Mouse (Mus musculus): ENCODE measurements around the gene Olfr1097. TPM values are rescaled to one million over a fixed set of nuclear protein-coding genes. Genes with fewer than 3 reads are reported as not detected.

The Olfr1097 gene
- total and polyA plus RNA-seq, 3 experiments, result not detected

DNA sequence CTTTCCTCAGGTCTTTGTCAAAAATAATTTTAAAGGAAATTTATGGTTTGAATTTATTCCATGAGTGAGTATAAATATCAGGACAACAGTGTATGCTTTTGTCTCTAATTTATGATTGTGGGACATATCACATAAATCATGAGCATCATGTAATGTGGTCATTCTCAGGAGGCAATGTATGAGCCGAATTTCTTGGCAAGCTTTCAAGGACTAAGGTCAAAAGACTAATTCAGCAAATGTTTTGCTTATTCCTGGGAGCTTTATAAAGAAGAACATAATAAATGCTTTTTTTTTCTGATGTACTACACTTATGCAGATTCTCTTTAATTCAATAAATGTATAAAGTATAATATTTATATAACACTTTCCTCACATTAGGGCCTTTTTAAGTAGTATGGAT is 17.3 kb downstream of the Olfr1097 start, which contains the start of gene Gm13723:
TSS of gene Gm13723 (minus strand) at position 101 of the 400 bp plus-strand sequence.
- no peaks in the 10 kb centered on the region for H3K9me3 ChIP-seq (replicated peaks; ENCODE audit: insufficient read depth, low read length)
- no peak within 1 kb of the TSS for H3K4me3 ChIP-seq (ENCODE audit: control insufficient read depth in 1 of 2, insufficient read depth in 1 of 2, low read depth in 2 of 2, low read length in 2 of 2)
- no peak within 1 kb of the TSS for H3K27ac ChIP-seq (ENCODE audit: control insufficient read depth, low read depth, low read length)
- no peak for DNase-seq (ENCODE audit: low read depth, low spot score)
- TF ChIP-seq HCFC1 (IDR thresholded peaks at IDR 0.05; ENCODE audit: low read depth, low read length), result no peak
- no peak for TF ChIP-seq UBTF (IDR thresholded peaks at IDR 0.05; ENCODE audit: borderline replicate concordance, insufficient read depth, low read depth, low read length)
- no peak for TF ChIP-seq POLR2AphosphoS2 (IDR thresholded peaks at IDR 0.05; ENCODE audit: low read length)
- no peak for TF ChIP-seq USF1 (IDR thresholded peaks at IDR 0.05; ENCODE audit: low read depth, low read length)
- no peak for TF ChIP-seq CHD1 (IDR thresholded peaks at IDR 0.05; ENCODE audit: low read depth, low read length)
- no peak for TF ChIP-seq ZNF384 (IDR thresholded peaks at IDR 0.05; ENCODE audit: low read depth, low read length)
- H3K36me3 ChIP-seq (ENCODE audit: control insufficient read depth in 1 of 2, insufficient read depth in 2 of 2, low read length in 2 of 2), result no peaks in the 10 kb centered on the region
- no peaks in the 10 kb centered on the region for H3K79me2 ChIP-seq (ENCODE audit: control insufficient read depth, insufficient read depth, low read length, poor library complexity)
- H3K9ac ChIP-seq (ENCODE audit: control insufficient read depth, low read depth, low read length, poor library complexity, severe bottlenecking), result no peak within 1 kb of the TSS
- H3K4me1 ChIP-seq (ENCODE audit: control insufficient read depth in 1 of 2, insufficient read depth in 2 of 2, low read length in 2 of 2), result no peaks in the 10 kb centered on the region
- no peaks in the 10 kb centered on the region for H3K27me3 ChIP-seq (ENCODE audit: control insufficient read depth in 1 of 2, insufficient read depth in 2 of 2, low read length in 2 of 2)

DNA sequence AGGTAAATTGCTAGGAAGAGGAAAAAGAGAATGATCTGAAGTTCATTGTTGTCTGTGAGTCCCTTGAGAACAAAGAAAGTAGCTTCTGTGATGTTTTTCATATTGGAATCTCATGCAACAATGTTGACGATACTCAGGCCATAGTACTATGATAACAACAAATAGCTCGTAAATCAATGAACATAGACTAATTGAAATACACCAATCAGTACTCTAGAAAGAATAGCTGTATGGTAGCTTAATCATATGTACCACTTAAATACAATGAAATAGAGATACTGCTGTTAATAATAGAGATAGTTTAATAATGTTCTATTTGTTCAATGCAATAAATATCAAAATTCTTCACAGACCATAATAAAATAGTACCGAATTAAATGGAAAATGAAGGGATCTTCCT is 40.4 kb downstream of the Olfr1097 start, which contains the start of gene Olfr1095:
TSS of gene Olfr1095 (minus strand) at position 101 of the 400 bp plus-strand sequence.
- Histone ChIP-seq H3K9ac (ENCODE audit: control insufficient read depth, low read depth, low read length, poor library complexity, severe bottlenecking) (no peak within 1 kb of the TSS), H3K4me3 (ENCODE audit: control insufficient read depth in 1 of 2, insufficient read depth in 1 of 2, low read depth in 2 of 2, low read length in 2 of 2) (no peak within 1 kb of the TSS), H3K27ac (ENCODE audit: control insufficient read depth, low read depth, low read length) (no peak within 1 kb of the TSS), H3K4me1 (ENCODE audit: control insufficient read depth in 1 of 2, insufficient read depth in 2 of 2, low read length in 2 of 2) (no peaks in the 10 kb centered on the region), H3K79me2 (ENCODE audit: control insufficient read depth, insufficient read depth, low read length, poor library complexity) (no peaks in the 10 kb centered on the region), H3K9me3 (replicated peaks; ENCODE audit: insufficient read depth, low read length) (no peaks in the 10 kb centered on the region), H3K27me3 (ENCODE audit: control insufficient read depth in 1 of 2, insufficient read depth in 2 of 2, low read length in 2 of 2) (no peaks in the 10 kb centered on the region), H3K36me3 (ENCODE audit: control insufficient read depth in 1 of 2, insufficient read depth in 2 of 2, low read length in 2 of 2) (no peaks in the 10 kb centered on the region)
- TF ChIP-seq BHLHE40 (IDR thresholded peaks at IDR 0.05; ENCODE audit: borderline replicate concordance, low read depth, low read length), result no peak
- no peak for TF ChIP-seq MYC (IDR thresholded peaks at IDR 0.05; ENCODE audit: low read depth, low read length)
- no peak for TF ChIP-seq KAT2A (conservative IDR thresholded peaks at IDR 0.05; ENCODE audit: low read depth, low read length)
- TF ChIP-seq JUND (IDR thresholded peaks at IDR 0.05; ENCODE audit: low read depth, low read length), result no peak
- no peak for TF ChIP-seq NELFE (IDR thresholded peaks at IDR 0.05; ENCODE audit: low read depth, low read length)
- TF ChIP-seq CTCF (IDR thresholded peaks at IDR 0.05 in 2 of 3, conservative IDR thresholded peaks at IDR 0.05 in 1 of 3; ENCODE audit: control insufficient read depth in 1 of 3, insufficient read depth in 1 of 3, low read depth in 2 of 3, low read length in 3 of 3, poor library complexity in 1 of 3, severe bottlenecking in 1 of 3), result no peak
- TF ChIP-seq POLR2AphosphoS2 (IDR thresholded peaks at IDR 0.05; ENCODE audit: low read length), result no peak
- no peak for TF ChIP-seq SMC3 (IDR thresholded peaks at IDR 0.05; ENCODE audit: low read depth, low read length)
- TF ChIP-seq MAX (IDR thresholded peaks at IDR 0.05; ENCODE audit: low read length), result no peak
- TF ChIP-seq TAL1 (IDR thresholded peaks at IDR 0.05; ENCODE audit: low read length), result no peak
- TF ChIP-seq USF2 (IDR thresholded peaks at IDR 0.05; ENCODE audit: borderline replicate concordance in 1 of 2, insufficient read depth in 1 of 2, low read depth in 1 of 2, low read length in 2 of 2), result no peak
- TF ChIP-seq RCOR1 (IDR thresholded peaks at IDR 0.05; ENCODE audit: low read depth, low read length), result no peak
- no peak for TF ChIP-seq TBP (IDR thresholded peaks at IDR 0.05; ENCODE audit: low read depth, low read length)
- TF ChIP-seq CHD2 (IDR thresholded peaks at IDR 0.05; ENCODE audit: low read length), result no peak
- DNase-seq (ENCODE audit: low read depth, low spot score), result no peak

Other genes with a start within 250 kb of the Olfr1097 start
- gene Olfr1085, start 230.2 kb downstream of the Olfr1097 start, total RNA-seq (2012; rRNA removed), result not detected in 2 replicates
- gene Olfr1085, start 230.2 kb downstream of the Olfr1097 start, polyA plus RNA-seq (2012; ENCODE audit: insufficient read depth in 1 of 2, insufficient read length in 2 of 2, low read depth in 1 of 2, low replicate concordance in 2 of 2, missing spikeins in 1 of 2), result not detected
- gene Olfr1086, start 212.1 kb downstream of the Olfr1097 start, total RNA-seq (2012; rRNA removed), result not detected in 2 replicates
- gene Olfr1086, start 212.1 kb downstream of the Olfr1097 start, polyA plus RNA-seq (2012; ENCODE audit: insufficient read depth in 1 of 2, insufficient read length in 2 of 2, low read depth in 1 of 2, low replicate concordance in 2 of 2, missing spikeins in 1 of 2), result not detected
- gene Olfr1087, start 193.8 kb downstream of the Olfr1097 start, total RNA-seq (2012; rRNA removed), result not detected in 2 replicates
- gene Olfr1087, start 193.8 kb downstream of the Olfr1097 start, polyA plus RNA-seq (2012; ENCODE audit: insufficient read depth in 1 of 2, insufficient read length in 2 of 2, low read depth in 1 of 2, low replicate concordance in 2 of 2, missing spikeins in 1 of 2), result not detected
- gene Olfr1089, start 158.5 kb downstream of the Olfr1097 start, total RNA-seq (2012; rRNA removed), result not detected in 2 replicates
- not detected for gene Olfr1089, start 158.5 kb downstream of the Olfr1097 start, polyA plus RNA-seq (2012; ENCODE audit: insufficient read depth in 1 of 2, insufficient read length in 2 of 2, low read depth in 1 of 2, low replicate concordance in 2 of 2, missing spikeins in 1 of 2)
- not detected in 2 replicates for gene Olfr1090, start 133.2 kb downstream of the Olfr1097 start, total RNA-seq (2012; rRNA removed)
- not detected for gene Olfr1090, start 133.2 kb downstream of the Olfr1097 start, polyA plus RNA-seq (2012; ENCODE audit: insufficient read depth in 1 of 2, insufficient read length in 2 of 2, low read depth in 1 of 2, low replicate concordance in 2 of 2, missing spikeins in 1 of 2)
- not detected in 2 replicates for gene Olfr1093, start 109.7 kb downstream of the Olfr1097 start, total RNA-seq (2012; rRNA removed)
- not detected for gene Olfr1093, start 109.7 kb downstream of the Olfr1097 start, polyA plus RNA-seq (2012; ENCODE audit: insufficient read depth in 1 of 2, insufficient read length in 2 of 2, low read depth in 1 of 2, low replicate concordance in 2 of 2, missing spikeins in 1 of 2)
- not detected in 2 replicates for gene Olfr141, start 82.2 kb downstream of the Olfr1097 start, total RNA-seq (2012; rRNA removed)
- gene Olfr141, start 82.2 kb downstream of the Olfr1097 start, polyA plus RNA-seq (2012; ENCODE audit: insufficient read depth in 1 of 2, insufficient read length in 2 of 2, low read depth in 1 of 2, low replicate concordance in 2 of 2, missing spikeins in 1 of 2), result not detected
- gene Olfr1094, start 67.6 kb downstream of the Olfr1097 start, total RNA-seq (2012; rRNA removed), result not detected in 2 replicates
- not detected for gene Olfr1094, start 67.6 kb downstream of the Olfr1097 start, polyA plus RNA-seq (2012; ENCODE audit: insufficient read depth in 1 of 2, insufficient read length in 2 of 2, low read depth in 1 of 2, low replicate concordance in 2 of 2, missing spikeins in 1 of 2)
- not detected in 2 replicates for gene Olfr1095, start 40.5 kb downstream of the Olfr1097 start, total RNA-seq (2012; rRNA removed)
- gene Olfr1095, start 40.5 kb downstream of the Olfr1097 start, polyA plus RNA-seq (2012; ENCODE audit: insufficient read depth in 1 of 2, insufficient read length in 2 of 2, low read depth in 1 of 2, low replicate concordance in 2 of 2, missing spikeins in 1 of 2), result not detected
- not detected in 2 replicates for gene Gm13723, start 17.4 kb downstream of the Olfr1097 start, total RNA-seq (2012; rRNA removed)
- not detected for gene Gm13723, start 17.4 kb downstream of the Olfr1097 start, polyA plus RNA-seq (2012; ENCODE audit: insufficient read depth in 1 of 2, insufficient read length in 2 of 2, low read depth in 1 of 2, low replicate concordance in 2 of 2, missing spikeins in 1 of 2)
- not detected in 2 replicates for gene Olfr1098, start 32.3 kb upstream of the Olfr1097 start, total RNA-seq (2012; rRNA removed)
- gene Olfr1098, start 32.3 kb upstream of the Olfr1097 start, polyA plus RNA-seq (2012; ENCODE audit: insufficient read depth in 1 of 2, insufficient read length in 2 of 2, low read depth in 1 of 2, low replicate concordance in 2 of 2, missing spikeins in 1 of 2), result not detected
- not detected in 2 replicates for gene Olfr1099, start 68.5 kb upstream of the Olfr1097 start, total RNA-seq (2012; rRNA removed)
- not detected for gene Olfr1099, start 68.5 kb upstream of the Olfr1097 start, polyA plus RNA-seq (2012; ENCODE audit: insufficient read depth in 1 of 2, insufficient read length in 2 of 2, low read depth in 1 of 2, low replicate concordance in 2 of 2, missing spikeins in 1 of 2)
- not detected in 2 replicates for gene Olfr1100, start 87.7 kb upstream of the Olfr1097 start, total RNA-seq (2012; rRNA removed)
- not detected for gene Olfr1100, start 87.7 kb upstream of the Olfr1097 start, polyA plus RNA-seq (2012; ENCODE audit: insufficient read depth in 1 of 2, insufficient read length in 2 of 2, low read depth in 1 of 2, low replicate concordance in 2 of 2, missing spikeins in 1 of 2)
- gene Olfr1101, start 99.0 kb upstream of the Olfr1097 start, total RNA-seq (2012; rRNA removed), result not detected in 2 replicates
- gene Olfr1101, start 99.0 kb upstream of the Olfr1097 start, polyA plus RNA-seq (2012; ENCODE audit: insufficient read depth in 1 of 2, insufficient read length in 2 of 2, low read depth in 1 of 2, low replicate concordance in 2 of 2, missing spikeins in 1 of 2), result not detected
- gene Olfr1102, start 106.2 kb upstream of the Olfr1097 start, total RNA-seq (2012; rRNA removed), result not detected in 2 replicates
- gene Olfr1102, start 106.2 kb upstream of the Olfr1097 start, polyA plus RNA-seq (2012; ENCODE audit: insufficient read depth in 1 of 2, insufficient read length in 2 of 2, low read depth in 1 of 2, low replicate concordance in 2 of 2, missing spikeins in 1 of 2), result not detected
- not detected in 2 replicates for gene Olfr1104, start 134.9 kb upstream of the Olfr1097 start, total RNA-seq (2012; rRNA removed)
- gene Olfr1104, start 134.9 kb upstream of the Olfr1097 start, polyA plus RNA-seq (2012; ENCODE audit: insufficient read depth in 1 of 2, insufficient read length in 2 of 2, low read depth in 1 of 2, low replicate concordance in 2 of 2, missing spikeins in 1 of 2), result not detected
- not detected in 2 replicates for gene Olfr1105, start 144.3 kb upstream of the Olfr1097 start, total RNA-seq (2012; rRNA removed)
- gene Olfr1105, start 144.3 kb upstream of the Olfr1097 start, polyA plus RNA-seq (2012; ENCODE audit: insufficient read depth in 1 of 2, insufficient read length in 2 of 2, low read depth in 1 of 2, low replicate concordance in 2 of 2, missing spikeins in 1 of 2), result not detected
- gene Olfr1106, start 160.1 kb upstream of the Olfr1097 start, total RNA-seq (2012; rRNA removed), result not detected in 2 replicates
- gene Olfr1106, start 160.1 kb upstream of the Olfr1097 start, polyA plus RNA-seq (2012; ENCODE audit: insufficient read depth in 1 of 2, insufficient read length in 2 of 2, low read depth in 1 of 2, low replicate concordance in 2 of 2, missing spikeins in 1 of 2), result not detected
- gene Olfr1107, start 183.6 kb upstream of the Olfr1097 start, total RNA-seq (2012; rRNA removed), result not detected in 2 replicates
- not detected for gene Olfr1107, start 183.6 kb upstream of the Olfr1097 start, polyA plus RNA-seq (2012; ENCODE audit: insufficient read depth in 1 of 2, insufficient read length in 2 of 2, low read depth in 1 of 2, low replicate concordance in 2 of 2, missing spikeins in 1 of 2)
- gene Olfr1109, start 203.8 kb upstream of the Olfr1097 start, total RNA-seq (2012; rRNA removed), result not detected in 2 replicates
- not detected for gene Olfr1109, start 203.8 kb upstream of the Olfr1097 start, polyA plus RNA-seq (2012; ENCODE audit: insufficient read depth in 1 of 2, insufficient read length in 2 of 2, low read depth in 1 of 2, low replicate concordance in 2 of 2, missing spikeins in 1 of 2)
- gene Olfr259, start 222.4 kb upstream of the Olfr1097 start, total RNA-seq (2012; rRNA removed), result not detected in 2 replicates
- not detected for gene Olfr259, start 222.4 kb upstream of the Olfr1097 start, polyA plus RNA-seq (2012; ENCODE audit: insufficient read depth in 1 of 2, insufficient read length in 2 of 2, low read depth in 1 of 2, low replicate concordance in 2 of 2, missing spikeins in 1 of 2)
- gene Olfr1110, start 248.1 kb upstream of the Olfr1097 start, total RNA-seq (2012; rRNA removed), result not detected in 2 replicates
- gene Olfr1110, start 248.1 kb upstream of the Olfr1097 start, polyA plus RNA-seq (2012; ENCODE audit: insufficient read depth in 1 of 2, insufficient read length in 2 of 2, low read depth in 1 of 2, low replicate concordance in 2 of 2, missing spikeins in 1 of 2), result not detected

All from MEL (cell line).